Mouse (Mus musculus) liver, embryonic 14.5 days (tissue): ENCODE measurements around the gene Arhgap10. TPM values are rescaled to one million over a fixed set of nuclear protein-coding genes. Genes with fewer than 3 reads are reported as not detected.

Experiments
- ATAC-seq: fragments of 200-750 bp; cut with Nextera tagmentation; 2 replicates; pipeline ENCODE4 v1.8.0; 2017; ENCODE audit warnings: moderate number of reproducible peaks, mild to moderate bottlenecking, moderate library complexity; ENCODE audit not compliant: insufficient read depth
- DNase-seq, 3 experiments: peaks; one replicate each; pipeline ENCODE4 v3.0.0-alpha.2; 2012 to 2013; ENCODE audit warnings: low read depth in 3 of 3, low spot score in 3 of 3
- H3K27ac ChIP-seq: fragments of 300-500 bp; sonication (generic); 2 replicates; pipeline ENCODE4 v1.5.1; 2014; ENCODE audit warnings: moderate library complexity, mild to moderate bottlenecking, control low read depth, inconsistent platforms
- H3K27me3 ChIP-seq: fragments of 300-500 bp; sonication (generic); 2 replicates; pipeline ENCODE4 v1.6.1; 2014; ENCODE audit warnings: mild to moderate bottlenecking, low read length, moderate library complexity; ENCODE audit not compliant: control insufficient read depth, insufficient read depth
- H3K36me3 ChIP-seq: fragments of 300-500 bp; sonication (generic); replicated peaks from 2 replicates; pipeline ENCODE4 v1.6.1; 2014; ENCODE audit warnings: low read depth; ENCODE audit not compliant: control insufficient read depth, insufficient read depth
- H3K4me1 ChIP-seq, 2 experiments: fragments of 200-500 bp in 1 of 2; fragments of 300-500 bp in 1 of 2; sonication (generic) in 1 of 2; replicated peaks; 2 replicates each; pipeline ENCODE4 v1.6.1; 2012 to 2014; ENCODE audit warnings: antibody characterized with exemption in 1 of 2, inconsistent platforms in 1 of 2, low read length in 1 of 2; ENCODE audit not compliant: control insufficient read depth in 2 of 2, insufficient read depth in 2 of 2
- H3K4me2 ChIP-seq: fragments of 300-500 bp; sonication (generic); 2 replicates; pipeline ENCODE4 v1.6.1; 2014; ENCODE audit warnings: low read depth, mild to moderate bottlenecking, control low read depth, moderate library complexity
- H3K4me3 ChIP-seq, 2 experiments: fragments of 200-500 bp in 1 of 2; fragments of 300-500 bp in 1 of 2; sonication (generic) in 1 of 2; 2 replicates each; pipeline ENCODE4 v1.5.1; 2012 to 2014; ENCODE audit warnings: low read depth in 2 of 2, low read length in 2 of 2, mild to moderate bottlenecking in 2 of 2, control low read depth in 1 of 2, inconsistent platforms in 1 of 2, moderate library complexity in 1 of 2; ENCODE audit not compliant: insufficient read depth in 1 of 2
- H3K9ac ChIP-seq: fragments of 300-500 bp; sonication (generic); replicated peaks from 2 replicates; pipeline ENCODE4 v1.6.1; 2014; ENCODE audit warnings: mild to moderate bottlenecking, control low read depth, moderate library complexity
- H3K9me3 ChIP-seq: fragments of 300-500 bp; sonication (generic); 2 replicates; pipeline ENCODE4 v1.6.1; 2016; ENCODE audit warnings: low read length, mixed read lengths; ENCODE audit not compliant: control insufficient read depth
- CTCF ChIP-seq: IDR thresholded peaks from 2 replicates; pipeline ENCODE4 v1.5.1; 2016; ENCODE audit warnings: antibody characterized with exemption, low read depth, control low read depth
- EP300 ChIP-seq: IDR thresholded peaks from 2 replicates; pipeline ENCODE4 v1.6.1; 2016; ENCODE audit warnings: antibody characterized with exemption, low read depth
- WGBS: fragments of 180-500 bp; shearing (Covaris S2); extraction: QIAGEN DNeasy Blood & Tissue Kit; methylation state at CpG from one replicate; pipeline ENCODE4 v1.1.7; 2014; ENCODE audit not compliant: insufficient replicate concordance; 5-methylcytosine and 5-hydroxymethylcytosine counted together
- polyA plus RNA-seq, 2 experiments: library from polyadenylated mRNA; depleted of rRNA in 1 of 2; stranded (reverse) in 1 of 2; unstranded in 1 of 2; fragments of >200 nt; fragmentation: Nextera tagmentation in 1 of 2; extraction: Ambion mirVana in 1 of 2; gene quantifications; 2 replicates each; pipeline versions ENCODE4 v1.2.1 to v1.2.3; 2012 to 2014

Arhgap10 gene
- polyA plus RNA-seq, 2 experiments: 4.6 TPM

- 77% methylated on average over 10 of the region's 10 CpGs for WGBS
- no peak overlapping the region for H3K4me2 ChIP-seq
- H3K27ac ChIP-seq: no peak overlapping the region
- DNase-seq: no peak
- TF ChIP-seq CTCF: no peak
- TF ChIP-seq EP300: no peak
- no peak for ATAC-seq
- H3K4me3 ChIP-seq: no peak overlapping the region
- peaks cover 32 to 37% of the 10 kb centered on the region in 2 experiments for H3K4me1 ChIP-seq
- H3K36me3 ChIP-seq: no peaks in the 10 kb centered on the region
- H3K9me3 ChIP-seq: no peaks in the 10 kb centered on the region
- H3K27me3 ChIP-seq: no peaks in the 10 kb centered on the region
- no peak overlapping the region for H3K9ac ChIP-seq
Observed at GRCm38 (mm10) chr8:77494376-77495328, 23.1 kb downstream of the Arhgap10 start.

- Histone ChIP-seq H3K4me3 (no peak overlapping the region), H3K27me3 (no peaks in the 10 kb centered on the region), H3K36me3 (no peaks in the 10 kb centered on the region), H3K4me2 (peak overlapping the region; percentile 49), H3K27ac (peak overlapping the region; percentile 58), H3K4me1 (peaks cover 35 to 47% of the 10 kb centered on the region in 2 experiments), H3K9me3 (no peaks in the 10 kb centered on the region), H3K9ac (no peak overlapping the region; the same call in 1 of the 2 replicates)
- ATAC-seq (peak; percentile 36), DNase-seq (peak; percentile 52 to 59 (median 56))
- TF ChIP-seq CTCF (no peak), EP300 (no peak)
- WGBS: 28% methylated on average over 5 of the region's 5 CpGs
Observed at GRCm38 (mm10) chr8:77492356-77493058, 25.2 kb downstream of the Arhgap10 start.

GRCm38 (mm10) chr8:77491231-77491923, 26.4 kb downstream of the Arhgap10 start:
- DNase-seq: peak in 2 of 3 experiments; percentile 47 to 48
- Histone ChIP-seq H3K9me3 (no peaks in the 10 kb centered on the region), H3K27ac (peak overlapping the region; percentile 2), H3K9ac (no peak overlapping the region; the same call in 1 of the 2 replicates), H3K4me3 (no peak overlapping the region; a peak in 1 of 4 replicates), H3K4me2 (peak overlapping the region; percentile 49), H3K36me3 (no peaks in the 10 kb centered on the region), H3K27me3 (no peaks in the 10 kb centered on the region), H3K4me1 (peaks cover 35 to 53% of the 10 kb centered on the region in 2 experiments)
- peak; percentile 94 for ATAC-seq
- 45% methylated on average over 10 of the region's 10 CpGs for WGBS
- no peak for TF ChIP-seq CTCF
- TF ChIP-seq EP300: peak; percentile 50; the same call in 1 of the 2 replicates

- H3K36me3 ChIP-seq: no peaks in the 10 kb centered on the region
- no peak overlapping the region; the same call in 1 of the 2 replicates for H3K27ac ChIP-seq
- H3K4me3 ChIP-seq: no peak overlapping the region
- WGBS: 52% methylated on average over 4 of the region's 4 CpGs
- TF ChIP-seq EP300 (no peak), CTCF (no peak)
- H3K9ac ChIP-seq: no peak overlapping the region
- DNase-seq (no peak), ATAC-seq (no peak)
- H3K4me1 ChIP-seq: peaks cover 35 to 58% of the 10 kb centered on the region in 2 experiments
- no peaks in the 10 kb centered on the region for H3K27me3 ChIP-seq
- no peaks in the 10 kb centered on the region for H3K9me3 ChIP-seq
- H3K4me2 ChIP-seq: no peak overlapping the region
Observed at GRCm38 (mm10) chr8:77490095-77490781, 27.5 kb downstream of the Arhgap10 start.
